Mouse (Mus musculus): ENCODE results near the gene Sox4. TPM values are rescaled to one million over a fixed set of nuclear protein-coding genes. Genes with fewer than 3 reads are reported as not detected.

The Sox4 gene
- 11.0 and 11.9 TPM in 2 replicates for polyA plus RNA-seq (2012; ENCODE audit: low replicate concordance)

GRCm38 (mm10) chr13:28953581-28953991, at the start of gene Sox4:
Gene Sox4, minus strand, starts transcription at chr13:28953713.

Measured in hematopoietic multipotent progenitor cell, adult 10-12 weeks (in vitro differentiated cells).